Mouse (Mus musculus) forebrain, embryonic 13.5 days (tissue): ENCODE measurements around the gene Abca5. TPM values are rescaled to one million over a fixed set of nuclear protein-coding genes. Genes with fewer than 3 reads are reported as not detected.
A peak's percentile ranks its signal among the peaks of the same experiment; 100 is the strongest.
"Not testable (repeated sequence)": the region's sequence is repeated elsewhere in the genome, so short reads cannot be mapped to it uniquely, and the experiment has no call there.

Source experiments
- ATAC-seq: fragments of 200-750 bp; cut with Nextera tagmentation; 2 replicates; pipeline ENCODE4 v1.8.0; 2017
- H3K27ac ChIP-seq: fragments of 300-500 bp; sonication (generic); 2 replicates; pipeline ENCODE4 v1.5.1; 2015; ENCODE audit warnings: inconsistent platforms, mild to moderate bottlenecking, moderate library complexity
- H3K27me3 ChIP-seq: fragments of 300-500 bp; sonication (generic); 2 replicates; pipeline ENCODE4 v1.6.1; 2015; ENCODE audit warnings: mild to moderate bottlenecking, inconsistent platforms
- H3K36me3 ChIP-seq: fragments of 300-500 bp; sonication (generic); 2 replicates; pipeline ENCODE4 v1.6.1; 2015; ENCODE audit warnings: mild to moderate bottlenecking, inconsistent platforms; ENCODE audit not compliant: poor library complexity, severe bottlenecking
- H3K4me1 ChIP-seq: fragments of 300-500 bp; sonication (generic); 2 replicates; pipeline ENCODE4 v1.6.1; 2015; ENCODE audit warnings: inconsistent platforms
- H3K4me2 ChIP-seq: fragments of 300-500 bp; sonication (generic); 2 replicates; pipeline ENCODE4 v1.6.1; 2015; ENCODE audit warnings: inconsistent platforms, mild to moderate bottlenecking, moderate library complexity
- H3K4me3 ChIP-seq: fragments of 300-500 bp; sonication (generic); 2 replicates; pipeline ENCODE4 v1.5.1; 2015; ENCODE audit warnings: mild to moderate bottlenecking, inconsistent platforms
- H3K9ac ChIP-seq: fragments of 300-500 bp; sonication (generic); 2 replicates; pipeline ENCODE4 v1.6.1; 2015; ENCODE audit warnings: mild to moderate bottlenecking, inconsistent platforms
- H3K9me3 ChIP-seq: fragments of 300-500 bp; sonication (generic); replicated peaks from 2 replicates; pipeline ENCODE4 v1.6.1; 2016; ENCODE audit warnings: inconsistent platforms
- WGBS: fragments of 180-500 bp; shearing (Covaris S2); methylation state at CpG from one replicate; pipeline ENCODE4 v1.1.7; 2015; 5-methylcytosine and 5-hydroxymethylcytosine counted together
- polyA plus RNA-seq: library from polyadenylated mRNA; unstranded; fragments of >200 nt; fragmentation: Nextera tagmentation; extraction: Ambion mirVana; gene quantifications from 2 replicates; pipeline ENCODE4 v1.2.1, GENCODE M21; 2015

The Abca5 gene
- polyA plus RNA-seq, 1 experiment from 2014 or later = 4.8 TPM

- no peaks in the 10 kb centered on the region for H3K36me3 ChIP-seq
- no peaks in the 10 kb centered on the region for H3K27me3 ChIP-seq
- H3K4me2 ChIP-seq = no peak overlapping the region
- no peak overlapping the region for H3K27ac ChIP-seq
- H3K9me3 ChIP-seq = 0 out of 2 replicates have a peak, but pooled peaks cover 5% of the 10 kb centered on the region
- H3K9ac ChIP-seq = no peak overlapping the region
- no peaks in the 10 kb centered on the region for H3K4me1 ChIP-seq
- no peak for ATAC-seq
- no peak overlapping the region for H3K4me3 ChIP-seq
- WGBS = 74% methylated on average over 16 of the region's 16 CpGs
These were observed 20.4 kb upstream of the Abca5 start for GRCm38 (mm10) chr11:110357756-110358551.

GRCm38 (mm10) chr11:110355131-110355530, 17.6 kb upstream of the Abca5 start:
- 85% methylated on average over 9 of the region's 9 CpGs for WGBS

GRCm38 (mm10) chr11:110354261-110354660, 16.7 kb upstream of the Abca5 start:
- Histone ChIP-seq H3K36me3 (no peaks in the 10 kb centered on the region), H3K9me3 (no peaks in the 10 kb centered on the region), H3K9ac (no peak overlapping the region), H3K4me2 (no peak overlapping the region), H3K27me3 (no peaks in the 10 kb centered on the region), H3K4me3 (no peak overlapping the region), H3K4me1 (no peaks in the 10 kb centered on the region), H3K27ac (no peak overlapping the region)
- no peak for ATAC-seq
- 84% methylated on average over 9 of the region's 9 CpGs for WGBS

More at GRCm38 (mm10) chr11:110355131-110355530, 17.6 kb upstream of the Abca5 start:
- not testable (repeated sequence) for ATAC-seq, H3K4me1 ChIP-seq, H3K4me2 ChIP-seq, H3K4me3 ChIP-seq, H3K9me3 ChIP-seq, H3K9ac ChIP-seq, H3K27me3 ChIP-seq, H3K36me3 ChIP-seq, H3K27ac ChIP-seq

GRCm38 (mm10) chr11:110348170-110348569, 10.7 kb upstream of the Abca5 start:
- Histone ChIP-seq H3K36me3 (no peaks in the 10 kb centered on the region), H3K27ac (no peak overlapping the region), H3K9me3 (no peaks in the 10 kb centered on the region), H3K9ac (no peak overlapping the region), H3K4me2 (no peak overlapping the region), H3K27me3 (no peaks in the 10 kb centered on the region), H3K4me1 (no peaks in the 10 kb centered on the region), H3K4me3 (no peak overlapping the region)
- 89% methylated on average over 2 of the region's 2 CpGs for WGBS
- no peak for ATAC-seq

GRCm38 (mm10) chr11:110347768-110348167, 10.3 kb upstream of the Abca5 start:
- H3K27me3 ChIP-seq = no peaks in the 10 kb centered on the region
- H3K4me2 ChIP-seq = no peak overlapping the region
- no peaks in the 10 kb centered on the region for H3K36me3 ChIP-seq
- no peak overlapping the region for H3K4me3 ChIP-seq
- H3K9me3 ChIP-seq = no peaks in the 10 kb centered on the region
- H3K9ac ChIP-seq = no peak overlapping the region
- H3K4me1 ChIP-seq = no peaks in the 10 kb centered on the region
- H3K27ac ChIP-seq = no peak overlapping the region
- WGBS = 68% methylated on average over 6 of the region's 6 CpGs
- ATAC-seq = no peak

- H3K4me3 ChIP-seq = peak overlapping the region; percentile 76
- no peaks in the 10 kb centered on the region for H3K9me3 ChIP-seq
- no peak overlapping the region for H3K27ac ChIP-seq
- no peaks in the 10 kb centered on the region for H3K36me3 ChIP-seq
- 0 out of 2 replicates have a peak, but pooled peaks cover 5% of the 10 kb centered on the region for H3K4me1 ChIP-seq
- ATAC-seq = peak; percentile 57
- H3K27me3 ChIP-seq = peaks cover 5% of the 10 kb centered on the region
- peak overlapping the region; percentile 77 for H3K9ac ChIP-seq
- under 1% methylated on average over 18 of the region's 18 CpGs for WGBS
- peak overlapping the region; percentile 77 for H3K4me2 ChIP-seq
These were observed 665 bp downstream of the Abca5 start for GRCm38 (mm10) chr11:110336814-110337288.

DNA sequence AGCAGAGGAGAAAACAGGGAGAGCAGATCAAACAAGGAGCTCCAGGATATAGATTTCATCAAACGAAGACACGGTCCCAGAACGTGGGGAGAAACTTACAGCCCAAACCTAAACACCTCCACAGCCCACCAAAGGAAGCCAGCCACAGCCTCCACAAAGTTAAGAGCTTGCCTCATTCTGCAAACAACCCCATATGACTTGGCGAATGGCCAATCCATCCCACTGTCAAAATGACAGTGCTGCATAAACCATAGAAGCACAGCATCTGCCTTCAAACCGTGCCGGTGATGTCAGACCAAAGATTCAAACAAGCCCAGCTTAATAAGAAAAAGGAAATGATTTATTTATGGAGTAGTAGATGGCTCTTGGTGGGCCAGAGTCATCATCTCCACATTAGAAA, 7.4 kb downstream of the Abca5 start:
- no peak overlapping the region for H3K4me3 ChIP-seq
- H3K9ac ChIP-seq = no peak overlapping the region
- 0 out of 2 replicates have a peak, but pooled peaks have one; percentile 50 for ATAC-seq
- no peak overlapping the region for H3K4me2 ChIP-seq
- H3K4me1 ChIP-seq = peaks cover 10% of the 10 kb centered on the region
- 82% methylated on average over 6 of the region's 6 CpGs for WGBS
- H3K9me3 ChIP-seq = no peaks in the 10 kb centered on the region
- H3K27me3 ChIP-seq = no peaks in the 10 kb centered on the region
- H3K36me3 ChIP-seq = no peaks in the 10 kb centered on the region
- H3K27ac ChIP-seq = no peak overlapping the region

DNA sequence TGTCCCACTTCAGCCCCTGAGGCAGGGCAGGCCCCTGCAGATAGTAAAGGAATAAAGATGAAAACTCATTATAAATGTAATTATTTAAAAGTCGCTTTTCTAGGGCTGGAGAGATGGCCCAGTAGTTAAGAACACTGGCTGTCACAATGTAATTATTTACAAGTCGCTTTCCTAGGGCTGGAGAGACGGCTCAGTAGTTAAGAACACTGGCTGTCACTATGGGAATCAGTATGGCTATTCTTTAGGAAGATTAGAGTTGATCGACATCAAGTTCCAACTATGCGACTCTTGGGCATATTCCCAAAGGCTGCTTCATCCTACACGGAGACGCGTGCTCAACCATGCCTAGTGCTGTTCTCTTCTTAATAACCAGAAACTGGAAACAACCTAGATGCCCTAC, 15.2 kb downstream of the Abca5 start:
- H3K27me3 ChIP-seq = no peaks in the 10 kb centered on the region
- no peak overlapping the region for H3K9ac ChIP-seq
- no peak overlapping the region for H3K27ac ChIP-seq
- no peaks in the 10 kb centered on the region for H3K4me1 ChIP-seq
- H3K36me3 ChIP-seq = no peaks in the 10 kb centered on the region
- no peak overlapping the region for H3K4me3 ChIP-seq
- 38% methylated on average over 8 of the region's 8 CpGs for WGBS
- no peak overlapping the region for H3K4me2 ChIP-seq
- ATAC-seq = no peak
- no peaks in the 10 kb centered on the region for H3K9me3 ChIP-seq

GRCm38 (mm10) chr11:110306475-110307168, 30.9 kb downstream of the Abca5 start:
- Histone ChIP-seq H3K36me3 (no peaks in the 10 kb centered on the region), H3K4me3 (no peak overlapping the region), H3K4me2 (no peak overlapping the region), H3K4me1 (no peaks in the 10 kb centered on the region), H3K9ac (no peak overlapping the region), H3K27me3 (no peaks in the 10 kb centered on the region), H3K27ac (no peak overlapping the region), H3K9me3 (no peaks in the 10 kb centered on the region)
- WGBS = 86% methylated on average over 12 of the region's 12 CpGs
- no peak for ATAC-seq

DNA sequence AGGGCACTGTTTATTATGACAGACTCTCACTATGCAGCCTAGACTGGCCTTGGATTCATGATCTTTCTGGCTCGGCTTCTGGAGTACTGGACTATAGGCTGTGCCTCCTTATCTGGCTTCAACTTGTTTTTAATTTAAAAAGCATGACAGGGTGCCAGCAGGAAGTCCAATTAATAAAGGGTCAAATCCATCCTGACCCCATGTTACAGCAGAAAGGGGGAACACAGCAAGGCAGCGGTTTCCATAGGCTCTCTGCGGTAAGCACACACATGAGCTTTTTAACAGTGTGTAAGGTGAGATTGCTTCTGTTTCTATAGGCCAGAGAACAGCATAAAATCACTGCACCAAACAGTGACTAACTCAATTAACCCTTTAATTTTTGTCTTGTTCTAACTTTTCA, 34.1 kb downstream of the Abca5 start:
- 19% methylated on average over 3 of the region's 3 CpGs for WGBS
- no peak overlapping the region for H3K9ac ChIP-seq
- H3K9me3 ChIP-seq = no peaks in the 10 kb centered on the region
- no peaks in the 10 kb centered on the region for H3K36me3 ChIP-seq
- no peak overlapping the region for H3K27ac ChIP-seq
- no peaks in the 10 kb centered on the region for H3K27me3 ChIP-seq
- ATAC-seq = no peak
- H3K4me1 ChIP-seq = no peaks in the 10 kb centered on the region
- H3K4me3 ChIP-seq = no peak overlapping the region
- H3K4me2 ChIP-seq = no peak overlapping the region

DNA sequence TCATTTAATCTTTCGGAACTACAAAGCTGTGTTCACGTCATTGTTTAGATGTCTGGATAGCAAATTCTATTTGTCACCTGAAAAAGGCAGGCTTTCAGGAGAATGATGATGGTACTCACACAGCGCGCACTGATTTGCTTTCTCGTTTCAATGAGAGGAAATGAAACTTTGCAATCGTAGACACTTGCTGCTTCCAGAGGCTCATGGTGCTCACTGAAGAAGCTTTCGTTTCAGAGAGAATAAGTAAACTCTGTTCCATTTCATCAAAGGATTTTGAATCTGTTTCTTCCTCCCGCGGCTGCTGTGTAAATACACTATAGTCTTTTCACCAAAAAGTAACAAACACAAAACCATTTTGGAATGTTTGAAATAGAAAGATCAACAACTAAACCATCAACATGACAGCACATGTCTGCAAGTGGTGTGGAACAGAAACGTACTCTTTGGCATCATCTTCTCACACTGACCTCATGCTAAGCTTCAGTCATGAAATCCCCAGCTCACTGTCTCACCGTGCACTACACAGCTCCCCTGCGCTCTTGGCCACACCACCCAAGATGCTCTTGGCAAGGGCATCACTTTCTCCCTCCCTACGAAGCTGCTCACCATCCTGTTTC, 39.5 kb downstream of the Abca5 start:
- no peak for ATAC-seq
- 85% methylated on average over 13 of the region's 13 CpGs for WGBS
- H3K27me3 ChIP-seq = no peaks in the 10 kb centered on the region
- no peak overlapping the region for H3K4me3 ChIP-seq
- no peak overlapping the region for H3K9ac ChIP-seq
- no peak overlapping the region for H3K4me2 ChIP-seq
- H3K27ac ChIP-seq = no peak overlapping the region
- no peaks in the 10 kb centered on the region for H3K9me3 ChIP-seq
- H3K36me3 ChIP-seq = no peaks in the 10 kb centered on the region
- no peaks in the 10 kb centered on the region for H3K4me1 ChIP-seq

GRCm38 (mm10) chr11:110290586-110290985, 46.9 kb downstream of the Abca5 start:
- 77% methylated on average over 2 of the region's 2 CpGs for WGBS
- no peak overlapping the region for H3K9ac ChIP-seq
- no peaks in the 10 kb centered on the region for H3K27me3 ChIP-seq
- peaks cover 5% of the 10 kb centered on the region; the same call in 1 of the 2 replicates for H3K36me3 ChIP-seq
- no peak overlapping the region for H3K4me2 ChIP-seq
- H3K4me1 ChIP-seq = peaks cover 3% of the 10 kb centered on the region; the same call in 1 of the 2 replicates
- no peak overlapping the region for H3K4me3 ChIP-seq
- H3K27ac ChIP-seq = no peak overlapping the region
- ATAC-seq = no peak
- H3K9me3 ChIP-seq = no peaks in the 10 kb centered on the region
